Mouse (Mus musculus): ENCODE measurements around the gene Zfp91.

DNA sequence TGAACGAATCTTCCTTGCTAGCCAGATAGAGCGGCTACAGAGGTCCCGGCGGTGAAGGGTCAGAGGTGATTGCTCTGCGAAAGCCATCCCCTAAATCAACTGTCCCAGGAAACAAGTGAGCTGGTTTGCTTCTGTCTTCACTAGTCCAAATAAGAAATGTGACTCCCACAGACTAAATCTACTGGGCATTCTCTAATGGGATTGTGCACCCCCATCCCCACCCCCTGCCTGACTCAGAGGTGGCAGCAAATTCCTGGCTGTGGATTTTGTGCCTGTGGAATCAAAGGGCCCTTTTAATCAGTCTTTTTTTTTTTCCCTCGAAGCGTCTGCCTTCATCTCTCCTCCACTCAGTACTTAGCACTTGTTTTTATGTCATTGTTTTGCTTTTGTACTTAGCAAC is 30.6 kb downstream of the Zfp91 start, which contains the start of gene Cntf:
- TF ChIP-seq CTCF (IDR thresholded peaks at IDR 0.05; ENCODE audit: borderline replicate concordance, control insufficient read depth, extremely low read depth, insufficient read depth, low read length, poor library complexity) (no peak), POLR2A (IDR thresholded peaks at IDR 0.05; ENCODE audit: control insufficient read depth, extremely low read depth, insufficient read depth, low read length, poor library complexity) (no peak)

Measured in thymus, adult 2 months (tissue).